Mouse (Mus musculus): ENCODE data around the gene Sntb2.

Sntb2 gene

DNA sequence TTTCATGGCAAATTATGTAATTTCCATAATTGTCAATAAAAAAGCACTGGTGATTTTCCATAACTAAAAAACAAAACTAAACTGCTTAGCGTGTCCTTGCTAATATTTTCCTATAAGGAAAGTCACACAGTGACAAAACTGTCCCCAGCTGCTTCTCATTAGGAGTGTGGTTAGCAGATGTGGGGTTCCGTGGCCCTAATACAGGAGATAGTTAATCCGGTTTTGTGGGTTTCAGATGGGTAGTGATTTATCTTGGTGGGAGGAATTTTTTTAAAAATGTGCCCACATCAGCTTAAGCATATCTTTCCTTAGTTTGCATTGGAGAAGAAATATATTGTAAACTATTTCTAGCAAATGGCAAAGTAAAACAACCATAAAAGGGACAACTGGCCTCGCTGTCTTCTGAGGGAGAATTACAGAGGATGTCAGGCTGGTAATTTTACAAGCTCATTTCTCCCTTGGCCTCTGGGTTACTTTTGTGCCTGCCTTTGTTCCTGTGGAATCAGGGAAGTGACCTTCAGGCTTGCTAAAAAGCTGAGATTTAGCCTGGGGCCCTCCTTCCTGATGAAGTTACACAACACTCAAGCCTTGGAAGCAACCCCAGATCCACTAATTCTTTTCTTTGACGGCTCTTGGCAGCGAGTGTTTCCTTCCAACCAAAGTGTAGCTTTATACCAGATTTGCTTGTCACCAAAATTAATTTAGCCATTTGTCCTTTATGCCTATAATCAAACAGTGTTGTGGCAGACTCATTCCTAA, 6.2 kb upstream of the Sntb2 start:
- DNase-seq (ENCODE audit: low read depth in 2 of 2, low spot score in 2 of 2) = no peak

DNA sequence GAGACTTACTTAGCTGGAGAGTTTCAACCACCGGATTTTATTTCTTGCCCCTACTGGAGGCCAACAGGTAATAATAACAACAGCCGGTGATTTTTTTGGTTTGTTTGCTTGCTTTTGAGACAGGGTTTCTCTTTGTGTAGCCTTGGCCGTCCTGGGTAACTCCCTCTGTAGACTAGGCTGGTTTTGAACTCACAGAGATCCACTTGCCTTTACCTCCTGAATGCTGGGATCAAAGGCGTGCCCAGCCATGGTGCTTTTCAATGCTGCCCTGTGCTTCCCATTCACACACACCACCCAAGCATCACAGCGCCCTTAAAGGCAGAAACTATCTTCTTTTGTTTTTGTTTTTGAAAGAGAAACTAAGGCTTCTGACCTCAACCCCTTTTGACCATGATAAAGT, 5.6 kb upstream of the Sntb2 start:
- DNase-seq (ENCODE audit: low read depth in 2 of 2, low spot score in 2 of 2) = no peak

DNA sequence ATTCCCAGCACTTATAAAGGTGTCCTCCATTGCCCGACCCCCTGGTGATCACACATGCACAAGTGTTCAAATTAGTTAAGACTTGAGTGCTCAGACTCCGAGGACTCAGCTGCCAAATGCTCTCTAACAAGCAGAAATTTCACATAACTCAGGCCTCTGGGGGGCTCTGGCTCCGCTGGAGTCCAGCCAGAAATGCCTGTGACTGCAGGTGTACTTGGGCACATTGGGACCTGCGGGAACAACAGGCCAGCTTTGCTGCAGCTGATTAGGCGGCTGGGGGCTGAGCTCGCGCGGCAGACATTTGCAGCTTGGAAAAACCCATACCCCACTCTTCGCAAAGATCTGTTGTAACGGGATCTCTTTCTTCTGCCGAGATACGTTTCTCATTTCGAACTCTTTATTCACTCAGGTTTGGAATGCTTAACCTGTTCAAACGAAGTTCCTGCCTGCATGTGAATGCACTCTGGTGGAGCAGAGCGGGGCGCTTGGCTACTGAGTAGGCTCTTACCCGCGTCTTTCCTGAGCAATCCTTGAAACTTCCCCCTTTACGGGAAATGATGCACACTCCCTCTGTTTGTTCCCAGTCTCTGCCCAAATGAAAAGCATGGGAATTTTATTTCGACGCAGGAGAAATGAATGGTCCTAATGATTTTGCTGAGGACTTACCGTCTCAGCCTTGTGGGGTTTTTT, 3.0 kb upstream of the Sntb2 start:
- DNase-seq (ENCODE audit: low read depth in 2 of 2, low spot score in 2 of 2) = no peak

DNA sequence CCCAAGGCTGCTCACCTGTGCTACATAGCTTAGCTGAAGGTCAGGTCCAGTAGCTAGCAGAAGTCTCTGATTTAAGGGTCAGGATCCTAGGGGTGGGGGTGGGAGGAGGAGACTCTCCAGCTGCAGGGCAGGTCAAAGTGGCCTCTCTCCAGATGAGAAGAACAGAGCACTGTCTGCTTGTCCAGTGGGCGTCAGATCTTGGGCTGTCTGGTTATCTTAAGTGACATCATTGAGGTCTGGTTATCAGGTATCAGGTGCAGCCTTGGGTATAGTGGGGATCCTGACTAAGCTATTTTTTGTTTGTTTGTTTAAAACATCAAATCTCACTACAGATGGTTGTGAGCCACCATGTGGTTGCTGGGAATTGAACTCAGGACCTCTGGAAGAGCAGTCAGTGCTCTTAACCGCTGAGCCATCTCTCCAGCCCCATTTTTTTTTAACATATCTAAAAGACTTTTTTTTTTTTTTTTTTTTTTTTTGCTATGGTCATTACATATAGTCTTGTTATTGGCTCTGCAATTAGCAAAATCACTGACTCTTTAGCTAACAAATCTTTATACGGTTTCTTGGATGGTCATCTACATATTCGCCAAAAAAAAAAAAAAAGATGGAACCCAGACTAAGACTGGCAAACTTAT, 1.9 kb upstream of the Sntb2 start:
- DNase-seq (ENCODE audit: low read depth in 2 of 2, low spot score in 2 of 2) = no peak

DNA sequence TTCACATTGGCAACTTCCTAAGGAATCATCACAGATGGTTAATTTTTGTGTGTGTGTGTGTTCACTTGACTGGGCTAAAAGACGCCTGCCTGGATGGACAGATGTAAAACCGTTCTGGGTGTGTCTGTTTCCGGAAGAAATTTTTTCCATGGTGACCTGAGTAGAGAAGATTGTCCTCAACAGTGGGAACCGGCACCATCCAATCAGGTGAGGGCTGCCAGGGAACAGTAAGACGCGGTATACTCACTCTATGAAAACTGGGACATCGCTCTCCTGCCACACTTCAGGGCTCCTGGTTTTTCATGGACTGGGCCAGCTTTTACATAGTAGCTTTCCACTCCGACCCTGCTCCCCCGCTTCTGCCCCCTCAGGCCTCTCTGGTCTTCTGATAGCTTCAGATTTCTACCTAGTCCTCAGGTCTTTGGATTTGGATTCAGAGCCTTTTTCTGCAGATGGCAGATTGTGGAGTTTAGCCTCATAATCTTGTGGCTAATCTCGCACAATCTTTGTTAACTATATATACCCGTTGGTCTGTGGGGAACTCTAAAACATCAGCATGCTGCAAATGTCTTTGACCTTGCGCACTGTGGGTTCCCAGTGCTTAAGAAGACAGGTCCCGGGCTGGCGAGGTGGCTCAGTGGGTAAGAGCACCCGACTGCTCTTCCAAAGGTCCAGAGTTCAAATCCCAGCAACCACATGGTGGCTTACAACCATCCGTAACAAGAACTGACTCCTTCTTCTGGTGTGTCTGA, 1.1 kb upstream of the Sntb2 start:
- no peak for DNase-seq (ENCODE audit: low read depth in 2 of 2, low spot score in 2 of 2)

DNA sequence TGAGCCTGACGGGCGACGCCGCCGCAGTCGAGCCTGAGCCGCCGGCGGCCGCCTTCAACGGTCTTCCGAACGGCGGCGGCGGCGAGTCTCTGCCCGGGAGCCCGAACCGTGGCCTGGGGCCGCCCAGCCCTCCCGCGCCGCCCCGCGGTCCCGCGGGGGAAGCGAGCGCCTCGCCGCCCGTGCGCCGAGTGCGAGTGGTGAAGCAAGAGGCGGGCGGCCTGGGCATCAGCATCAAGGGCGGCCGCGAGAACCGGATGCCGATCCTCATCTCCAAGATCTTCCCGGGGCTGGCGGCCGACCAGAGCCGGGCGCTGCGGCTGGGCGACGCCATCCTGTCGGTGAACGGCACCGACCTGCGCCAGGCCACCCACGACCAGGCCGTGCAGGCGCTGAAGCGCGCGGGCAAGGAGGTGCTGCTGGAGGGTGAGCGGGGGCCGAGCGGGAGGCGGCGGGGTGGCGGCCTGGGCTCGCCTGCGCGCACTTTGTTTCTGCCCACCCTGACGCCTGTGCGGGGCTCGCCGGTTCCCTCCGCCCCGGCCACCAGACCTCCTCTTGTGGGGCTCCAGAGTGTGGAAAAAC, 438 bp downstream of the Sntb2 start:
- DNase-seq (ENCODE audit: low read depth in 2 of 2, low spot score in 2 of 2) = peak; percentile 16 to 29

DNA sequence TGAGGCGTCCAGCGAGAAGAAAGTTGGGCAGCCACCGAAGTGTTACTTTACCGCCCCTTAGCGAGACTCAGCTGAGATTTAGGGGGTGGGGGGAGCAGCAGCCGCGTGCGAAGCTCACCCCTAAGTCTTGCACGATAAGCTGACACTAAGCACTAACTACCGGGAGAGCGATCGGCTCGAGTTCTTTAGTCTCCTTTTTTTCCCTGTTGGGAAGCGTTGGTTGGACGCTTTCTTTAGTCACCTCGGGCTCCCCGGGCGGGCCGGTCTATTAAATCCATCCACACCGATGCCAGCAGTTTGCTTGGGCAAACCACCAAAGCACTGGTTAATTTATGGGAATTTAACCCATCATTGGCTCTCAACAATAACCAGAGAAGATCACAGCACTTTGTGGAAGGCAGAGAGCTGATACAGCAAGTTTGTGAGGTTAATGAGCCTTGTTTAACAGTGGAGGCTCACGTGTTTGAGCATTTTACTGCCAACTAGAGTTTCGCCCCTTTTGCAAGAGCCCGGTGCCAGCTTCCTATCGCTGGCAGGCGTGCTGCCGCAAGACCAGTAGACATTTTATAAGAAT, 1.0 kb downstream of the Sntb2 start:
- peak in 1 of 2 experiments; percentile 6 for DNase-seq (ENCODE audit: low read depth in 2 of 2, low spot score in 2 of 2)

DNA sequence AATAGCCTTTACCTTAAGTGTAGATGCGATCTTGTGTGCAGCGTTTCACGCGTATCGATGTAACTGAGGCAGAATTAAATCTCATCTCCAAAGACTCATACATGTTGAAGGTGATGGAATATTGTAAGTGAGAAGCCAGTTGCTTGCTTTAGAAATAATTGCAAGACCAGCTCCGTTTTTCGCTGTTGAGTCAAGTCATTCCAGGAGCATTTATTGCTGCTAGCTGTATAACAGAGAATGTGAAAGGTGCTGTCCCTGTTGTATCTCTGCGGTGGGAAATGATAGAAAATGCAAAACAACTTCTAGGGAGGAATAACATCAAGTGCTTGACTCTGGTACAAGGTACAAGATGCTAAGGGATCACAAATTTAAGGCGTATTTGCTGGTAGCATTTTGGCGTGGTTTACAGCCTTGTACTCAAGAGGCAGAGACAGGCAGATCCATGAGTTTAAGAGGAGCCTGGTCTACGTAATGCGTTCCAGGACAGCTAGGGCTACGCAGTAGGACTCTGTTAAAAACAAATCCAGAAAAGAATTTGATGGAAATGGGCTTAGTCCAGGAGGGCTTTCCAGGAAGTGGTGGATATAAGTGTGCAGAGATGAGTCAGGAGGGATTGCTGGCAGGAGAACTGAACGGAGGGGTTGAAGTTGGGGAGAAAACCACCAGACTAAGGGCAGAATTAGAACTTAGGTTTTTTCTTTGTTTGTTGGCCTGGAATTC, 1.7 kb downstream of the Sntb2 start:
- DNase-seq (ENCODE audit: low read depth in 2 of 2, low spot score in 2 of 2) = no peak

DNA sequence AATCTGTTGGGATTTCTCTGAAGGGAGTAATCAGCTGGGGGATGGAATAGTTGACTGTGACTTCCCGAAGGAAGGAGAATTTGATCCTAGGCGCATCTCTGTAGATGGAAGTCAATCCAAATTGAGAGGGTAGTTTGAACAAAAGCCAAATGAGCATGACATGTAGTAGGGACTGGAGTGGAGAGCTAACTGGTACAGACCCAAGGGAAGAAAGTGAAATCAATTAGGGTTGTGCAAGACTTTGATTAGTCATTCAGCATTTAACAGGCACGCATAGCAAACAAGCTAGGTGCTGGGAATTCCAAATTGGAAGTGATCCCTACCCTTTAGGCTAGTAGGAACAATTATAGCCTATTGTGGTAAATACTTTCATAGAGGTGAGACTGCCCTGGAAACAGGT, 6.3 kb downstream of the Sntb2 start:
- no peak for DNase-seq (ENCODE audit: low read depth in 2 of 2, low spot score in 2 of 2)

DNA sequence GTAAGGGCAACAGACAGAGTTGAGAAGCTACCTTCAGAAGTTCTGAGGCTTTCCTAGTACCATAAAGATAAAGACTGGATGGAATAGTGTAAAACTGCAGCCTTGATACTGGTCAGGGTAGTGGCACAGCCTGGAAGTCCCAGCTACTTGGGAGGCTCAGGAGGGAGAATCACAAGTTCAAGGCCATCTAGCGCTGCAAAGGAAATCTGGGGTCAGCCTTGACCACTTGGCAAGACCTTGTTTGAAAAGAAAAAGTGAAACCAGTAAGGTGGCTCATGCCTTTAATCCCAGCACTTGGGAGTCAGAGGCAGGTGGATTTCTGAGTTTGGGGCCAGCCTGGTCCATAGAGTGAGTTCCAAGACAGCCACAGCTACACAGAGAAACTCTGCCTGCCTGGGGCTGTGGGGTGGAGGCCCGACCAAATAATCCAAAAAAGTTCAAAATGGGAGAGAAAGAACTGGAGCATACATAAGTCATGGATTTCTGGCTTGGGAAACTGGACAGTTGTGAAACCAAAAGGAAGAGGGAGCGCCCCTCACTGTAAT, 8.4 kb downstream of the Sntb2 start:
- DNase-seq (ENCODE audit: low read depth in 2 of 2, low spot score in 2 of 2) = no peak

DNA sequence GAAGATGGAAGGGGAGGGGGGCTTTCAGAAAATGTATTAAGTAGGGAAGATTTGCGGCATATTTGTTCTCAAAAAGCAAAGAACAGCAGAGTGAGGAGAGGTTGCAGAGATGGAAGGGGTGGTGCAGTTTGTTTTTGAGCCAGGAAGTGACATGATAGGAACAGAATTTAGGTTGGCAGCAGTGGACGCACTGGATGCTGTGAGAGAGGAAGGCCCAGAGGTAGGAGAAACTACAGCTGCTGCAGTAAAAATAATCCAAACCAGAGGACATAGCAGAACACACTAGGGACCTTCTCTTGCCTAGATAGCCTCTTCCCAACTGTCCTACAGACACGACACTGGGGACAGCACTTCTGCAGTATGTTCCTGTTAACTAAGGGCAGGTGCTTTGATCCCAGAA, 9.2 kb downstream of the Sntb2 start:
- DNase-seq (ENCODE audit: low read depth in 2 of 2, low spot score in 2 of 2) = no peak

DNA sequence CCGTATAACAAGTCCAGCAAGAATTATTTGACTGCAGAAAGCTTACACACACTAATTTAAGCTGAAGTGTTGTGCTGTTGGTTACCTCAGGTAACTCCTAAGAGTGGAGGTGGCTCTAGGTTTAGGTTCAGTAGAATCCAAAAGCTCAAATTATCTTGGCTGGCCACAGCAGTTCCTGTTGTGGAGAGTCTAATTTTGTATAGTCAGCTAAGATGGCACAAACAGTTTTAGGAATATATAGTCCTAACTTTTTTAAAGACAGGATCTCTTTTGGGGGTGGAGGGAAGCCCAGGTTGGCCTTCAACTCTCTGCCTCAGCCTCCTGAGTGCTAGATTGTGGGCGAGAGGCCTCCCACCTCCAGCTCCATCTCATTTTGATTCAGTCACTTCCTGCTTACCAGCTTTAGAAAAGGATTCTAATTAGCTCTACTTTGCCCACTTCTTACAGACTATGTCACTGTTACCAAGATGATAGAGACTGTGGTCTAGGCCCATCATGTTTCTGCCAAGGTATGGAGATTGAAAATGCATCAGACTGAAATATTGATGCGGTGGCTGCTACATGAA, 13.2 kb downstream of the Sntb2 start:
- DNase-seq (ENCODE audit: low read depth in 2 of 2, low spot score in 2 of 2) = no peak

DNA sequence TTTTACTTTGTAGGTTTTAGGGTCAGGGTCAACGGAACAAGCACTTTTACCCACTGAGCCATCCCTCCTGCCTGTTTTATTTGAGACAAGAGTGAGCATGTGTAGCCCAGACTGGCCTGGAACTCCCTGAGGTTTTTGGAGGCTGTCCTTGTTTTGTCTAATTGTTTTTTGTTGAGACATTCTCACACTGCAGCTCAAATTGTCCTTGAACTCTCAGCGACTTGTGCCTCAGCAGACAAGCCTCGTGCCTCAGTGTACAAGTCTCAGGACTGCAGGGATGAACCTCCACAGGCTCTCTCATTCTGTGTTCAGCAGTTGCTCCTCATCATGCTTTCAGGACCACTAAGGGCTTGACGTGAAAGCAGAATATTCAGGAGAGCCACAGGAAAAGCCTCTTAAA, 16.2 kb downstream of the Sntb2 start:
- no peak for DNase-seq (ENCODE audit: low read depth in 2 of 2, low spot score in 2 of 2)

DNA sequence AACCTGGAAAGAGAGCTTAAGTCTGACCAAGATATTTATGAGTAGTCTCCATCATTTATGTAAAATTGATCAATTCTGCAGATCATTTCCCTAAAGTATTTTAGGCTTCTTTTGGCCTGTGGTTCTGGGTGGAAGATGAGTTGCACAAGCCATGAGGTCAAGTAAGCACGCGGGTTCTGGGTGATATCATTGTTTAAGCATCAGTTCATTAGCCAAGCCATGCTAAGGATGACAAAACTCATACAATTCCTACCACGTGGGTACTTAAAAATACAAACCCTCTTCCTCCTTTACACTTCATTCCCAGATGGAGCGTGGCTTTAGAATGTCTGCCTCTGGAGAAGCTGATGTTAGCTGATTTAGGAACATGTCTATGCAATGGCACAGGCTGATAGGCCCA, 18.0 kb downstream of the Sntb2 start:
- no peak for DNase-seq (ENCODE audit: low read depth in 2 of 2, low spot score in 2 of 2)

DNA sequence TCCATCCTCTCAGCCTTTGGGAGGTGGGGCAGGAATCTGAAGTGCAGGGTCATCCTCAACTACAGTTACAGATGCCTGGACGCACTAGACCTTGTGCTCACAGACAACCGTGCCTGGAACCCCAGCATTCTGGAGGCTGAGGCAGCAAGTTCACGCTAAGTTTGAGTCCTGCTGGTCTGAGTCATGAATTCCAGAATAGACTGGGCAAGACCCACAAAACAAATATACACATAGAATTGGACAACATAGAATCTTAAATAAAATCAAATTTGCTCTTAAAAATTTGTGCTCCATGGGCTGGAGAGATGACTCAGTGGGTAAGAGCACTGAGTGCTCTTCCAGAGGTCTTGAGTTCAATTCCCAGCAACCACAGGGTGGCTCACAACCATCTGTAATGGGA, 21.5 kb downstream of the Sntb2 start:
- DNase-seq (ENCODE audit: low read depth in 2 of 2, low spot score in 2 of 2) = no peak

DNA sequence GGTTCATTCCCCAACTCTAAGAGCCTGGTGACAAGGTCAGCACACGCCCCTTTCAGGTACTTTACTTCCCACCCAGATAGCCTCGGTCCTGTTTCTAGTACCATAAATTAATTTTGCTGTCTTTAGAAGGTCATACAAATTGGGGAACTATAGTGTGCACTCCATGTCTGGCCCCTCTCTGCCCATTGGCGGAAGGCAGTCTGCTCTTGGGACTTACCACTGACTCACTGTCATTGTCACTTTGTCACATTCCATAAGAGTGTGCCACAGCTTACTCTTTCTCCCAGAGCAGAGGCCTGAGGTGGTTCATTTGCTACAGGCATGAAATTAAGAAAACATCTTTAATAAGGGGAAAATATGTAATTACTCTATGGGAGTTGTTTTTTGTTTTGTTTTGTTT, 22.7 kb downstream of the Sntb2 start:
- no peak for DNase-seq (ENCODE audit: low read depth in 2 of 2, low spot score in 2 of 2)

DNA sequence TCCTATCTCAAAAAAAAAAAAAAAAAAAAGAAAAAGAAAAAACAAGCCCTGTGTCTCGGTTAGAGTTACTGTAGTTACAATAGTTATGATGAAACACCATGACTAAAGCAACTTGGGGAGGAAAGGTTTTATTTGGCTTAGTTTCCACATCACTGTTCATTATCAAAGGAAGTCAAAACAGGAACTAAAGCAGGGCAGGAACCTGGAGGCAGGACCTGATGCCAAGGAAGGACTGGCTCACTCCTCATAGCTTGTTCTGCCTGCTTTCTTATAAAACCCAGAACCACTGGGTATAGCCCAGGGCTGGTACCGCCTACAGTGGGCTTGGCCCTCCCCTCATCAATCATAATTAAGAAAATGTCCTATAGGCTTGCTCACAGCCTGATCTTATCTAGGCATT, 24.1 kb downstream of the Sntb2 start:
- DNase-seq (ENCODE audit: low read depth in 2 of 2, low spot score in 2 of 2) = no peak

DNA sequence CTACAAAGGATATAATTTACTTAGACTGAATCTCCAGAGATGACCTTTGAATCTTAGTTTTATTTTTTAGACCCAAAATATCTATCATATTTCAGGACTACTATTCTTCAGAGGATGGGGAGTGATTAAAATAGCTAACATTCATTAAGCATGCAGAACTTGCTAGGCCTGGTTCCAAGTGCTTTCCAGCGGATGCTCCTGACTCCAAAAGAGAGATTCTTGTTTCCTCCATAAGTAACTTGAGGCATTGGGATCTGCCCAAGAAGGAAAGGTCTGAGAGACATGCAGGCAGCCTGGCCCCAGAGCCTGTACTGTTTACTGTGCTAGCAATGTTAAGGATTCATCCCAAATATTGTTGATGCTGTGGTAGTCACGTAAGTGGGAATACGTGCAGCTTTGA, 26.8 kb downstream of the Sntb2 start:
- no peak for DNase-seq (ENCODE audit: low read depth in 2 of 2, low spot score in 2 of 2)

DNA sequence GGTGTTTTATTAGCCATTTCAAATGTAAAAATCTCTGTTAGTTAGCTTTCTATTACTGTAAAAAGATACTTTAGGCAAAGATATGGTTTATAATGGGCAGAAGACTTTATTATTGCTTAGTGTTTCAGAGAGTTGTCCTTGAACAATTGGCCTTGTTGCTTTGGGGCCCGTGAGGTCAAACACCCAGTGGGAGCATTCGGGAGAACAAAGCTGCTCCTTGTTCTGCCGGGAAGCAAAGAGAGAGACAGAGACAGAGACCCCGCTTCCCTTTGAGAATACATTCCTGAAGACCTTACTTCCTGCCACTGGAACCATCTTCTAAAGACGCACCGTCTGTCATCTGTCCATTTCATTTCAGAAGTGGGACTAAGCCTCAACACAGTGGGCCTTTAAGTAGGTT, 27.8 kb downstream of the Sntb2 start:
- DNase-seq (ENCODE audit: low read depth in 2 of 2, low spot score in 2 of 2) = no peak

DNA sequence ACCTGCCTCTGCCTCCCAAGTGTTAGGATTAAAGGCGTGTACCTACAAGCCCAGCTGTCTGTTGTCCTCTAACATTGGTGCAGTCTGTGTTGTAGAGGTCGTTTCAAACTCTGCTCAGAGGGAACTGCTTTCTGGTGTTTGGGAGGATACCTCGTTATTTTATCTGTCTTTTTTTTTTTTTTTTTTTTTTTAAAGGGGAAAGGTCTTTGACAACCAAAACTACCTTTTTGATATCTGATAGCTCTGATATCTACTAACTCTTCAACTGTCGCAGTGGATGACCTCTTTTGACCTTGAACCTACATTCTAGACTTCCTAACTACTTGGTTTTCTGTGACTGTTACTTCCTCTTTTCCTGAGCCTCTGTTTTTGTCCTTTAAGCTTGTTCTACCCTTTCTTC, 29.0 kb downstream of the Sntb2 start:
- DNase-seq (ENCODE audit: low read depth in 2 of 2, low spot score in 2 of 2) = no peak
